ENCODE assay signal across 14 mouse cellular contexts in the genomic region with DNA sequence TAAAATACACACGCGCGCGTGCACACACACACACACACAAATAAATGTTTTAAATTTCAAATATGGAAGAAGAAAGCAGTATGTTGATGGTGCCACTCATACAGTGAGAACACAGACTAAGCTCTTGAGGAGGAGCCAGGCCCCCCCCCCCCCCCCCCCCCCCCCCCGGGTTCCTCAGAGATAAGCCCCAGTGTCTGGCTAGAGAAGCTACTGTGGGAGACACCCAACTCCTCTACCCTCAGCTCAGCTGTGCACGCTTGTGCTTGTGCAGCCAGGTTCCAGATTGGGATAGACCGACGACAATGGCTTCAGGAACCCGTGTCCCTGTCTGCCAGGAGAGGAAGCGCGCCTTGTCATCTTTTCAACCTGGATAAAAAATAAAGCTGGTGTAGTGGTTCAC. TPM values are rescaled to one million over a fixed set of nuclear protein-coding genes. Genes with fewer than 3 reads are reported as not detected.
DNase-seq lines count a peak whose midpoint lies in the region; ATAC-seq and TF ChIP-seq lines count a peak whose summit lies in the region.
"Had no signal": no experiment of that assay in that cellular context is flagged by ENCODE, and none has a peak within 500 bp of the region (broad histone marks: within the 10 kb centered on the region; RNA-seq: fewer than 3 reads in every experiment).

No protein-coding gene starts in this region.

- ATAC-seq in forebrain, embryonic 15.5 days (replicated peaks) = 0 out of 2 replicates have a peak, but pooled peaks have one; percentile 41
- no peak for ATAC-seq in forebrain, embryonic 12.5 days (ENCODE audit: low FRiP score)
- 0 out of 2 replicates have a peak, but pooled peaks have one; percentile 28 for ATAC-seq in midbrain, postnatal 0 days (ENCODE audit: low FRiP score)
- no peak for ATAC-seq in midbrain, embryonic 14.5 days (ENCODE audit: low FRiP score, low TSS enrichment)
- peak; percentile 77 for ATAC-seq in liver, embryonic 16.5 days (ENCODE audit: low read depth)
- ATAC-seq in hindbrain, embryonic 13.5 days (ENCODE audit: low FRiP score) = no peak
- ATAC-seq: hindbrain, postnatal 0 days had no signal

- no peaks in the 10 kb centered on the region for H3K27me3 ChIP-seq in forebrain, embryonic 15.5 days
- no peaks in the 10 kb centered on the region for H3K27me3 ChIP-seq in forebrain, embryonic 12.5 days
- no peaks in the 10 kb centered on the region for H3K27me3 ChIP-seq in midbrain, postnatal 0 days (ENCODE audit: insufficient read depth, low read length)
- no peaks in the 10 kb centered on the region for H3K27me3 ChIP-seq in midbrain, embryonic 14.5 days (ENCODE audit: control insufficient read depth, insufficient read depth, low read length)
- no peaks in the 10 kb centered on the region for H3K27me3 ChIP-seq in liver, embryonic 16.5 days (ENCODE audit: control insufficient read depth, insufficient read depth, low read depth, low read length)
- no peaks in the 10 kb centered on the region for H3K27me3 ChIP-seq in hindbrain, embryonic 13.5 days

- H3K36me3 ChIP-seq in forebrain, embryonic 15.5 days = peaks cover 32% of the 10 kb centered on the region
- peaks cover 35% of the 10 kb centered on the region for H3K36me3 ChIP-seq in forebrain, embryonic 12.5 days (replicated peaks)
- H3K36me3 ChIP-seq in midbrain, postnatal 0 days (ENCODE audit: insufficient read depth, low read length) = peaks cover 31% of the 10 kb centered on the region
- H3K36me3 ChIP-seq in midbrain, embryonic 14.5 days (ENCODE audit: control insufficient read depth, insufficient read depth, low read length) = peaks cover 37% of the 10 kb centered on the region
- peaks cover 35% of the 10 kb centered on the region for H3K36me3 ChIP-seq in liver, embryonic 16.5 days (ENCODE audit: control insufficient read depth, insufficient read depth)
- H3K36me3 ChIP-seq in hindbrain, embryonic 13.5 days = peaks cover 41% of the 10 kb centered on the region

- no peak overlapping the region for H3K4me3 ChIP-seq in forebrain, embryonic 15.5 days
- H3K4me3 ChIP-seq in forebrain, embryonic 12.5 days (replicated peaks) = no peak overlapping the region
- H3K4me3 ChIP-seq in midbrain, postnatal 0 days (ENCODE audit: low read depth, low read length) = no peak overlapping the region
- H3K4me3 ChIP-seq in midbrain, embryonic 14.5 days (replicated peaks; ENCODE audit: low read depth, low read length) = no peak overlapping the region
- no peak overlapping the region for H3K4me3 ChIP-seq in liver, embryonic 16.5 days (ENCODE audit: low read depth, low read length)
- no peak overlapping the region for H3K4me3 ChIP-seq in hindbrain, embryonic 13.5 days

- H3K27ac ChIP-seq in forebrain, embryonic 15.5 days (replicated peaks) = no peak overlapping the region
- H3K27ac ChIP-seq in forebrain, embryonic 12.5 days = no peak overlapping the region
- no peak overlapping the region for H3K27ac ChIP-seq in midbrain, postnatal 0 days (ENCODE audit: low read depth, low read length)
- H3K27ac ChIP-seq in midbrain, embryonic 14.5 days (replicated peaks; ENCODE audit: low read depth, low read length) = no peak overlapping the region
- no peak overlapping the region for H3K27ac ChIP-seq in liver, embryonic 16.5 days (ENCODE audit: low read length)
- no peak overlapping the region for H3K27ac ChIP-seq in hindbrain, embryonic 13.5 days
- H3K27ac ChIP-seq: hindbrain, postnatal 0 days; kidney, postnatal 0 days had no signal

- no peak for DNase-seq in midbrain, postnatal 0 days (ENCODE audit: low spot score)
- no peak for DNase-seq in midbrain, embryonic 14.5 days
- DNase-seq in layer of hippocampus, postnatal 10 days (ENCODE audit: low spot score in 2 of 2) = no peak
- DNase-seq: adrenal gland, postnatal 25 days; cerebellum, postnatal 25 days; gastrocnemius, postnatal 25 days; lung, adult 18-20 months had no signal

- H3K9me3 ChIP-seq in forebrain, embryonic 15.5 days = no peaks in the 10 kb centered on the region
- no peaks in the 10 kb centered on the region for H3K9me3 ChIP-seq in forebrain, embryonic 12.5 days
- no peaks in the 10 kb centered on the region for H3K9me3 ChIP-seq in midbrain, postnatal 0 days (ENCODE audit: low read length)
- no peaks in the 10 kb centered on the region for H3K9me3 ChIP-seq in midbrain, embryonic 14.5 days (ENCODE audit: control insufficient read depth, low read length)
- no peaks in the 10 kb centered on the region for H3K9me3 ChIP-seq in liver, embryonic 16.5 days (replicated peaks; ENCODE audit: control insufficient read depth, low read length)
- no peaks in the 10 kb centered on the region for H3K9me3 ChIP-seq in hindbrain, embryonic 13.5 days
- H3K9me3 ChIP-seq: G1E had no signal

- no peaks in the 10 kb centered on the region for H3K4me1 ChIP-seq in forebrain, embryonic 15.5 days
- peaks cover 6% of the 10 kb centered on the region; the same call in 1 of the 2 replicates for H3K4me1 ChIP-seq in forebrain, embryonic 12.5 days
- H3K4me1 ChIP-seq in midbrain, postnatal 0 days (ENCODE audit: insufficient read depth, low read length) = no peaks in the 10 kb centered on the region
- H3K4me1 ChIP-seq in midbrain, embryonic 14.5 days (ENCODE audit: control insufficient read depth, insufficient read depth, low read length) = no peaks in the 10 kb centered on the region
- H3K4me1 ChIP-seq in liver, embryonic 16.5 days (ENCODE audit: control insufficient read depth, low read depth, low read length) = peaks cover 27% of the 10 kb centered on the region
- peaks cover 20% of the 10 kb centered on the region; the same call in 1 of the 2 replicates for H3K4me1 ChIP-seq in hindbrain, embryonic 13.5 days (replicated peaks)

- H3K4me2 ChIP-seq in forebrain, embryonic 15.5 days (replicated peaks) = no peak overlapping the region
- H3K4me2 ChIP-seq in forebrain, embryonic 12.5 days = no peak overlapping the region
- H3K4me2 ChIP-seq in midbrain, postnatal 0 days (ENCODE audit: low read depth, low read length, poor library complexity, severe bottlenecking) = no peak overlapping the region
- no peak overlapping the region for H3K4me2 ChIP-seq in midbrain, embryonic 14.5 days (ENCODE audit: low read length)
- no peak overlapping the region for H3K4me2 ChIP-seq in liver, embryonic 16.5 days (ENCODE audit: low read depth, low read length)
- H3K4me2 ChIP-seq in hindbrain, embryonic 13.5 days = no peak overlapping the region

- no peak overlapping the region for H3K9ac ChIP-seq in forebrain, embryonic 15.5 days (replicated peaks)
- H3K9ac ChIP-seq in forebrain, embryonic 12.5 days = no peak overlapping the region
- H3K9ac ChIP-seq in midbrain, postnatal 0 days (replicated peaks; ENCODE audit: low read length, poor library complexity, severe bottlenecking) = no peak overlapping the region
- no peak overlapping the region for H3K9ac ChIP-seq in midbrain, embryonic 14.5 days (replicated peaks; ENCODE audit: low read length)
- H3K9ac ChIP-seq in liver, embryonic 16.5 days (ENCODE audit: low read depth, low read length) = no peak overlapping the region
- H3K9ac ChIP-seq in hindbrain, embryonic 13.5 days = no peak overlapping the region

- TF ChIP-seq CTCF in midbrain, postnatal 0 days (IDR thresholded peaks at IDR 0.05) = no peak

- 82% methylated on average over 11 of the region's 11 CpGs for WGBS in forebrain, embryonic 15.5 days
- 96% methylated on average over 10 of the region's 11 CpGs for WGBS in forebrain, embryonic 12.5 days
- 93% methylated on average over 10 of the region's 11 CpGs for WGBS in midbrain, postnatal 0 days
- WGBS in midbrain, embryonic 14.5 days = 87% methylated on average over 11 of the region's 11 CpGs
- WGBS in liver, embryonic 16.5 days (ENCODE audit: insufficient replicate concordance) = 62% methylated on average over 10 of the region's 11 CpGs
- WGBS in hindbrain, embryonic 13.5 days = 92% methylated on average over 10 of the region's 11 CpGs

RNA-seq across cellular contexts. Expression of gene Slc25a18, which starts 16.8 kb away (rescaled TPM):
- 1.3 and 3.2 TPM in 2 replicates for polyA plus RNA-seq in forebrain, embryonic 15.5 days (2015; fragmentation: Nextera tagmentation; extraction: Ambion mirVana)
- polyA plus RNA-seq in forebrain, embryonic 12.5 days (2016; fragmentation: Nextera tagmentation; extraction: Ambion mirVana) = 0.60 and 0.77 TPM in 2 replicates
- total RNA-seq in midbrain, postnatal 0 days (2014; rRNA removed) = 51.6 and 73.9 TPM in 2 replicates
- 35.8 and 42.9 TPM in 2 replicates for polyA plus RNA-seq in midbrain, postnatal 0 days (2015; fragmentation: Nextera tagmentation; extraction: Ambion mirVana)
- 8.3 and 10.8 TPM in 2 replicates for polyA plus RNA-seq in midbrain, embryonic 14.5 days (2014; fragmentation: Nextera tagmentation; extraction: Ambion mirVana)
- polyA plus RNA-seq in liver, embryonic 16.5 days (2015; fragmentation: Nextera tagmentation; extraction: Ambion mirVana) = 0.11 and 0.17 TPM in 2 replicates
- total RNA-seq in layer of hippocampus, postnatal 10 days (2021) = 10 to 100 TPM; 42.8 to 46.3 TPM
- polyA plus RNA-seq in hindbrain, embryonic 13.5 days (2015; fragmentation: Nextera tagmentation; extraction: Ambion mirVana) = 6.9 and 7.9 TPM in 2 replicates
- polyA plus RNA-seq: G1E; kidney, postnatal 0 days had no signal

RNA-seq across cellular contexts. Expression of gene Atp6v1e1, which starts 32.4 kb away (rescaled TPM):
- 225 and 229 TPM in 2 replicates for polyA plus RNA-seq in forebrain, embryonic 15.5 days (2015; fragmentation: Nextera tagmentation; extraction: Ambion mirVana)
- polyA plus RNA-seq in forebrain, embryonic 12.5 days (2016; fragmentation: Nextera tagmentation; extraction: Ambion mirVana) = 146 and 154 TPM in 2 replicates
- total RNA-seq in midbrain, postnatal 0 days (2014; rRNA removed) = 251 and 264 TPM in 2 replicates
- 333 and 346 TPM in 2 replicates for polyA plus RNA-seq in midbrain, postnatal 0 days (2015; fragmentation: Nextera tagmentation; extraction: Ambion mirVana)
- 263 and 300 TPM in 2 replicates for polyA plus RNA-seq in midbrain, embryonic 14.5 days (2014; fragmentation: Nextera tagmentation; extraction: Ambion mirVana)
- polyA plus RNA-seq in liver, embryonic 16.5 days (2015; fragmentation: Nextera tagmentation; extraction: Ambion mirVana) = 171 and 172 TPM in 2 replicates
- 100 to 1,000 TPM; 355 to 367 TPM for total RNA-seq in layer of hippocampus, postnatal 10 days (2021)
- polyA plus RNA-seq in hindbrain, embryonic 13.5 days (2015; fragmentation: Nextera tagmentation; extraction: Ambion mirVana) = 255 and 262 TPM in 2 replicates

RNA-seq across cellular contexts. Expression of gene Bcl2l13, which starts 45.9 kb away (rescaled TPM):
- polyA plus RNA-seq in forebrain, embryonic 15.5 days (2015; fragmentation: Nextera tagmentation; extraction: Ambion mirVana) = 32.6 and 32.9 TPM in 2 replicates
- 45.6 and 49.6 TPM in 2 replicates for polyA plus RNA-seq in forebrain, embryonic 12.5 days (2016; fragmentation: Nextera tagmentation; extraction: Ambion mirVana)
- 133 and 210 TPM in 2 replicates for total RNA-seq in midbrain, postnatal 0 days (2014; rRNA removed)
- 19.0 and 21.9 TPM in 2 replicates for polyA plus RNA-seq in midbrain, postnatal 0 days (2015; fragmentation: Nextera tagmentation; extraction: Ambion mirVana)
- polyA plus RNA-seq in midbrain, embryonic 14.5 days (2014; fragmentation: Nextera tagmentation; extraction: Ambion mirVana) = 18.7 and 33.1 TPM in 2 replicates
- 34.7 and 35.7 TPM in 2 replicates for polyA plus RNA-seq in liver, embryonic 16.5 days (2015; fragmentation: Nextera tagmentation; extraction: Ambion mirVana)
- total RNA-seq in layer of hippocampus, postnatal 10 days (2021) = 10 to 100 TPM; 45.1 to 52.0 TPM
- 28.8 and 29.4 TPM in 2 replicates for polyA plus RNA-seq in hindbrain, embryonic 13.5 days (2015; fragmentation: Nextera tagmentation; extraction: Ambion mirVana)

Comparison
In these comparisons a context has a peak if more than half of its experiments do, and no peak if none do; other contexts are left out.
1. ATAC-seq: peak in forebrain, embryonic 15.5 days (single experiment), midbrain, postnatal 0 days (single experiment) and liver, embryonic 16.5 days (single experiment); none in forebrain, embryonic 12.5 days (single experiment), midbrain, embryonic 14.5 days (single experiment) and hindbrain, embryonic 13.5 days (single experiment).